Mouse (Mus musculus): Measurements from ENCODE around the gene Ep300.
A peak's percentile ranks its signal among the peaks of the same experiment; 100 is the strongest.

Ep300 gene

DNA sequence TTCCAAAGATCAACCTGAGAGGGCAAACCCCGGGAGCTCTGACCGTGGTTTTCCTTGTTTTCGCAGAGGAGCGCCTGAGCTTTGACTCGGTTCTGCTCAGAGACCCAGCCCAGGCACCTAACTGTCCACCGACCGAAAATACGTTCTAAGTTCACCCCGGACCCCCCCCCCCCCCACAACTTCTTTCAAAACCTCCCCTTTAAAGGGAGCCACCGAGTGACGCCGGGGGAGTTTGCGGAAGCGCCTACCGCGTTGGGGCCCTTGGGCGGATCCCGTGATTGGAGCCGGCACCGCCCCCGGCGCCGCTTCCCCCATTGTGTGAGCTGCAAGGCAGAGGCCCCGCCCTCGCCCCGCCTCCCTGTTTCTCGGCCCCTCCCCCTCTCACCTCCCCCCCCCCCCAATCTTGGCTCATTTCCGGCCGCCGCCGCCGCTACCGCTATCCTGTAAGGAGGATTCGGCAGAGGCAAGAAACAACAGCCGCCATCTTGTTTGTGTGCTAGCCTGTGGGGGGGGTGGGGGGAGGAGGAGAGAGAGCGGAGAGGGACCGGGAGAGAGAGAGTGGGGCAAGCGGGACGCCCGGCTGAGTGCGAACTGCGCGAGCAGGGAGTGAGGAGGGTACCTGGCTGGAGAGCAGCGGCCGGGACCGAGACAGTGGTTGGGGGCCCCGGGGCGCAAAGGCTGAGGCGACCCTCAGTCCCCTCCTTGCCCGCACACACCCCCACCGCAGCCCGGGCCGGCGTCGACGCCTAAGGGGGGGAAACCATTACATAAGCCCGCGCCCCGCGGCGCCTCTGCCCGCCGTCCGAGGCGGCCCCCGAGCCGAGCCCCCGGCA, at the start of gene Ep300:
TSS of gene Ep300 (plus strand) at position 439 of the 833 bp plus-strand sequence.
- DNase-seq (ENCODE audit: low spot score), result peak; percentile 90

DNA sequence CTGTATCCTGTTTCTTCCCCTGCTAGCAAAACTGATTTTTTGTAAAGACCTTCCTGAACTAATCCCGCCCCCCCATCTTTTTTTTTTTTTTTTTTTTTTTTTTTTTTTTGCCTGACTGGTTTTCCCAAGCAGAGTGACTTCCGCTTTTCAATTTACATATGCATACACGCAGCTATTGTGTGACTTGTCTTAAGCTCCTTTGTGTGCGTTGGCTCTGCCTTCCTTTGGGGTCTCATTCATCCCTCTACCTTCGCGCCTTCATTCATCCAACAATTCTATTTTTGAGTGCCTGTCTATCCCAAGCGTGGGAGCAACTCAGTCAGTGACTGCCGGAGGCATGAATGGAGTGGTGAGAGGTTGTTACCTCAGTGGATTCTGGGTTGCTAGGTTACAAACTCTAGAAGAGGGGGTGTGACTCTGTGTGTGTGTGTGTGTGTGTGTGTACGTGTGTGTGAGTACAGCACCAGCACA, 49.2 kb upstream of the Ep300 start:
- DNase-seq (ENCODE audit: low spot score), result no peak

DNA sequence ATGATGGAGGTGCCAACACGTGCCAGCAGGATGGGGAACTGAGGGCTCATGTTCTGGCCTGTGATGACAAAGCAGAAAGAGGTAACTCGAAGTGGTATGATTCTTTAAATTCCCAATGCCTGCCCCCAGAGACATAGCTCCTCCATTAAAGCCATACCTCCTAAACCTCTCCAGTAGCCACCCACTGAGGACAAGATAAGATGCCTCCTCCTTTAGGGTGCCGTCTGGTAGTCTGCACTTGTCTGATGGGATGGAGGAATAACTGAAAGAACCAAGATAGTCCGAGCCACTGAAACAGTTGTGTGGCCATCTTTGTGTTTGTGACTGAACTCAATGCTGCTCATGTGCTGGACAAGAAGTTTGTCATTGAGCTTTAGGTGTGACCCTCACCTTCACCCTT, 47.0 kb upstream of the Ep300 start:
- DNase-seq (ENCODE audit: low spot score), result no peak

DNA sequence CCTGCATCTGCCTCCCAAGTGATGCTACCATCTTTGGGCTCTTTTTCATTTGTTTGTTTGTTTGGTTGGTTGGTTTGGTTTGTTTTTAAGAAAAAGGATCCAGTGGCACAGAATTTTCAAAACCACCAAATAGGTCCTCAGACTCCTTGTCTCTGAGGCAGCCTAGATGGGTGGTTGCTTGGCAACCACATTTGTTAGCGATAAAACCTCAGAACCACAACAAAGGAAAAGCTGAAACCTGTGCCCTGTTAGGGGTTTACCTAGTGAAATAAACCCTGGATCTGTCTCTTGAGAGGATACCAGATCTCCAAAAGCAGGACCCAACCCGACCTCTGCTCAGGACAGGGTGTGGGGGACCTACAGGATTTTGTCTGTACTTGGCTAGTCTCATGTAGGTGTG, 45.6 kb upstream of the Ep300 start:
- DNase-seq (ENCODE audit: low spot score), result no peak

DNA sequence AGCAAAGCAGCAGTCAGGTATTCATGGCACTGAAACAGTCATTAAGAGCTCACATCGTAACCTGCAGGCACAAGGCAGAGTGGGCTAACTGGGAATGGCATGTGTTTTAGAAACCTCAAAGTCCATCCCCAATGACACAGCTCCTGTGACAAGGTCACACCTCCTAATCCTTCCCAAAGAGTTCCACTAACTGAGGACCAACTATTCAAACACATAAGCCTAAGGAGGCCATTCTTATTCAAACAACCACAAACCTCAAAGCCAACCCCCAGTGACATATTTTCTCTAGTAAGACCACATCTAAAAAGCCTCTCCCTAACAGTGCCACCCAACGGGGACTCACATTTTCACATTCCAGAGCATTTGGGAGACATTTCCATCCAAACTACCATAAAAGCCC, 40.2 kb upstream of the Ep300 start:
- DNase-seq (ENCODE audit: low spot score), result no peak

DNA sequence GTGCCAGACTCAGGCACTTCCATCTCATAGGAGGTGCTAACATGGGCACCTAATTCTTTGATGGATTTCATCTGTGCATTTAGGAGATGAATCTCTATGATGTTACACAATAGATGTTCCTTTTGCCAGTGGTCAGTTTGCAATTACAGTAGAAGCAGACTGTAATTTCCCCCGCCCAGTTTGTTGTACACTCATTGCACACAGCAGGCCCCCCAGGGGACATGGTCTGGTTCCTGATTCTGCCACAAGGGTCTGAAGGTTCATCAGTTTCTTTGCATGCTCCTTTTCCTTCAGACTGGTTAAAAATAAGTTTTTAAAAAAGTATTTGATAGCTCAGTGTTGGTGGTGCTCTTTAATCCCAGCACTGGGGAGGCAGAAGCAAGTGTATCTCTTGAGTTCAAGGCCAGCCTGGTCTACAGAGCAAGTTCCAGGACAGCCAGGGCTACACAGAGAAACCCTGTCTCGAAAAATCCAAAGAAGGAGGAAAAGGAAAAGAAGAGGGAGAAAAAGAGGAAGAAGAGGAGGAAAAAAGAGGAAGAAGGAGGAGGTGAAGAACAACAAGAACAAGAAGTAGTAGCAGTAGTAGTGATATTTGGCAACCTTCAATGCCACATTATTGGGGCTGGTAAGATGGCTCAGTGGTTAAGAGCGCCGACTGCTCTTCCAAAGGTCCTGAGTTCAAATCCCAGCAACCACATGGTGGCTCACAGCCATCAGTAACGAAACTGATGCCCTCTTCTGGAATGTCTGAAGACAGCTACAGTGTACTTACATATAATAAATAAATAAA, 39.6 kb upstream of the Ep300 start:
- DNase-seq (ENCODE audit: low spot score), result no peak

DNA sequence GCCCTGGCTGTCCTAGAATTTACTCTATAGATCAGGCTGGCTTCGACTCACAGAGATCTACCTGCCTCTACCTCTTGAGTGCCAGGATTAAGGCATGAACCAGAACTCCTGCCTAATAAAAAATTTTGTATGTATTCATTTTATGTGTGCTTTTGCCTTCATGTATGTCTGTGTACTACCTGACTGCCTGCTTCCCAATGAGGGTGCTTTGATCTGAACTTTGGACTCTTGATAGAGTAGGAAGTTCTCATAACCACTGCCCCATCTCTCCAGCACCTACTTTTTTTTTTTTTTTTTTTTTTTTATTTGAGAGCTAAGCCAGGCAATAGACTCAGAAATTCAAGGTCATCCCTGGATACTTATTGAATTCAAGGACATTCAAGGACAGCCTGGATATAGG, 31.7 kb upstream of the Ep300 start:
- DNase-seq (ENCODE audit: low spot score), result no peak

DNA sequence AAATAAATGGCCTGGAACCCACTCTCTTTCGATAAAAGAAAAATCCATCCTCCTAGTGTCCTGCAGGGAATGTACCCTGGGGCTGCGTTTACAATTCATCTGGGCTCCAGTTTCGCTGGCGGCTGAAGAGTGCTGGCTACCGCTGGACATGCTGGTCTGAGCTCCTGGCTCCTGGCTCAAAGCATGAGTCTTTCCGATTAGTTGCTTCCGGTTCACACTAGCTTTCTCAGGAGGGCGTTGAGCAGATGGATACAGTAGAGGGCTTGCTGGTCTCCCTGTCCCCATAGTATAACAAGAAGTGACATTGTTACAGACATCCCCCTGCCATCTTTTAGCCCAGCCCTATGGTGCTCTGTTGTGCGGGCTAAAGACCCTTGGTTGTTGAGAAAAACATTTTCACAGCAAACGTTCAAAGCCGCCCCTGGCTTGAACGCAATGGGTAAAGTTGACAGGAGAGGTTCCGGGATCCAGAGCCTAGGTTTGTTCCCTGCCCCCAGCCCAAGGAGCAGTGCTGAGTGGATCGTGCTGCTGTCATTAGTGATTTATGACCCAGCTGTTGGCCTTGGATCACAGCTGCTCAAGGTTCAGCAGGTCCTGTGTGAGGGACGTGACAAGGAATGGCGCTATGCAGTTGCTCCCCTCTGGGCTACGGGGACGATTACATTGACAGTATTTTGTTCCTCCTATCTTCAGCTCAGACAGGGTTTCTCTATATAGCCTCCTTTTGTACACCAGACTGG, 30.4 kb upstream of the Ep300 start:
- peak; percentile 6 for DNase-seq (ENCODE audit: low spot score)

DNA sequence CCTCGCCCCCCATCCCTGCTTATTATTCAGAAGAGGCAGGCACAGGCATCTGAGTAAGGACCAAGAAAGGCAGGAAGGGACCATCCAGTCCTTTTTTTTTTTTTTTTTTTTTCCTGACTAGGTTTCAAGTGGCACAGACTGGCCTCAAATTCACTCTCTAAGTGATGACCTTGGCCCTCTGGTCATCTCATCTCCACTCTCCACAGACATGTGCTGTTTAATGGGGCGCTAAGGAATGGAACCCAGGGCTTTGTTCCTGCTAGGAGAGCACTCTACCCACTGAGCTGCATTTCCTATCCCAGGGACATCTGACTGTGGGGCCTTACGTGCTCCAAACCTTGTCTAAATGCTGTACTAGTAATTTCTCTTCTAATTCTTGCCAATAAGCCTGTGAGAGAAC, 29.2 kb upstream of the Ep300 start:
- DNase-seq (ENCODE audit: low spot score), result no peak

DNA sequence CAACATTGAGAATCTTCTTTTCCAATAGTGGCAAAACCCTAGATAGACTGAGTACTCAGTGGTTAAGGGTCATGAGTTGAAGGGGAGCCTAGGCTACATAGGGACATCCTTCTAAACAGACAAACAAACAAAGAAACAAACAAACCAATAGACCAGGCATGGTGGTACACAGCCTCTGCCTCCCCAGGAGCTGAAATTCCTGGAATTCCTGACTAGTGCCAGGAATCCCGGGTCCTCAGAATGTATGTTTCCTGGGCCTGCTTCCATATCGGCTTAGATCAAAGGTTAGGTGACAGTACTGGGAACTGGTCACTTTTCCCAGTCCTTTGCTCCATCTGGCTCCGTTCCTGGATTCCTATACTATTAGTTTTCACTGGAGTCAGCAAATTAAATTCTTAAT, 23.6 kb upstream of the Ep300 start:
- DNase-seq (ENCODE audit: low spot score), result no peak

DNA sequence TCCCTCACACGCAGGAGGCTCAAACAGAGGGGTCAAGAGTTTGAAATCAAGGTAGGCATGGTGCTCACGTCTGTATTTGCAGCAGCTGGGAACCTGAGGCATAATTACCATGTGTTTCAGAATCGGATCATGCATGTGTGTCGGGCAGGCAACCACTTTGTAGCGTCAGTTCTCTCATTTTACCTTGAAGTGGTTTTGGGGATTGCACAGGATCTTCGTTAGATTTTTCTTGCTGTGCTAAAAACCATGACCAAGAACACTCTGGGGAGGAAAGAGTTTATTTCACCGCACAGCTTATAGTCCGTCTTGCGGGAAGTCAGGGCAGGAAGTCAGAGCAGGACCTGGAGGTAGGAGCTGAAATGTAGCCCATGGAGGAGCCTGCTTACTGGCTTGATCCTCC, 23.2 kb upstream of the Ep300 start:
- DNase-seq (ENCODE audit: low spot score), result no peak

DNA sequence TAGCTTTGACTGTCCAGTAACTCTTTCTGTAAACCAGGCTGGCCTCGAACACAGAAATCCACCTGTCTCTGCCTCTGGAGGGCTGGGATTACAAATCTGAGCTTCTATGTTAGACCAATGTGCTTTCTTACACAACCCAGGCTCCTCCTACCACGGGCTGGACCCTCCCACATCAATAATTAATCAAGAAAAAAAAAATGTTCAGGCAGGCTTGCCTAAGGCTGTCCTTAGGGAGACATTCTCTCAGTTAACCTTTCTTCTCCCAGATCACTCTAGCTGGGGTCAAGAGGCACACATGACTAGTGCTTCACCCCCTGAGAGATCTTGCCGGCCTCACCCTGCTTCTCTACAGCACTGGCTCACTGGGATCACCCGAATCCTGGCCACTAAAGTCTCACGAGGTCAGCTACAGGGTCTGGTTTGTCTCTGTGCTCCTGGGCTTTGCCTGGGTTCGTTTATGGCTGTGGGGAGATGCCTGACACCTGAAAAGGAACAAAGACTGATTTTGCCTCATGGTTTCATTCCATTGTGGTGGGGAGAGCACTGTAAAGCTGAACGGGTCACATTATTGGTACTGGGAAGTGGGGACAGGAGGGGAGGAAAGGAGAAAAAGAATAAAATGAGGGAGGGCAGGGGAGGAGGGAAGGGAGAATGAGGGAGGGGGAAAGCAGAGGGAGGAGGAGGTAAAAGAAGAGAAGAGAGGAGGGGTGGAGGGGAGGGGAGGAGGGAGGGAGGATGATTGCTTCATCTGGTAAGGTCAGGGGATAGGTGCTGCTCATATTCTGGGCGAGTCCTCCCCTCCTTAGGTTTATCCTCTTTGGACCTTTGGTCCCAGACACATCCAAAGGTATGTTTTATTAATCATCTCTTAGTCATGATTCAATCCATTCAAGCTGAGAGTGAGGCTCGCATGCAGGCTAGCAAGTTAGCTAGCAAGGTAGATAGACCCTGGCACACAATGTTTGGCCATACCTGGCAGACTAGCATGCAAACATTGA, 22.4 kb upstream of the Ep300 start:
- no peak for DNase-seq (ENCODE audit: low spot score)

DNA sequence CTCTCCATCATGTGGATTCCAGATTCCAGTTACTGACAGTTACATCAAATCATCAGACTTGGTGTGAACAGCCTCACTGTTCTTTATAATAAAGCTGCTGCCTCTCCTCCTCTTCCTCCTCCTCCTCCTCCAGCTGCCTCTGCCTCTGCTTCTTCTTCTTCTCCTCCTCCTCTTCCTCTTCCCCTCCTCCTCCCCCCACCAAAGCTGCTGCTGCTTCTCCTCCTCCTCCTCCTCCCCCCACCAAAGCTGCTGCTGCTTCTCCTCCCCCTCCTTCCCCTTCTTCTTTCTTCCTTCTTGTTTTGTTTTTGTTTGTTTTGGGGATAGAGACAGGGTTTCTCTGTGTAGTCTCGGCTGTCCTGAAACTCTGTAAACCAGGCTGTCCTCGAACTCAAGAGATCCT, 17.1 kb upstream of the Ep300 start:
- DNase-seq (ENCODE audit: low spot score), result no peak

DNA sequence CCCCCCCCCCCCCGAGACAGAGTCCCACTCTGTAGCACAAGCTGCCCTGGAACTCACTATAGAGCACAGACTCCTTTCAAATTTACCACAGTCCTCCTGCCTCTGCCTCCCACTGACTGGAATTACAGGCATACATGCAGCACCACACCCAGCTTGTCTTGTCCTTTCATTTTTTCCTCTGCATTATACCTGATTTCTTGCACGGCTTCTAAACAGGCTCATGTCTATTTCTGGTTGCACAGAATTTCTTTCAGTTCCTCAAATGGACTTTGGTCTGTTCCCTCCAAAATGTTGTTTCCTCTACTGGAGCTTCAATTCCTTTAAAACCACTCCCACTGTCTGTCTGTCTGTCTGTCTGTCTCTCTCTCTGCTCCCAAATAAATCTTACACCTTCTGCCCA, 16.6 kb upstream of the Ep300 start:
- DNase-seq (ENCODE audit: low spot score), result no peak

DNA sequence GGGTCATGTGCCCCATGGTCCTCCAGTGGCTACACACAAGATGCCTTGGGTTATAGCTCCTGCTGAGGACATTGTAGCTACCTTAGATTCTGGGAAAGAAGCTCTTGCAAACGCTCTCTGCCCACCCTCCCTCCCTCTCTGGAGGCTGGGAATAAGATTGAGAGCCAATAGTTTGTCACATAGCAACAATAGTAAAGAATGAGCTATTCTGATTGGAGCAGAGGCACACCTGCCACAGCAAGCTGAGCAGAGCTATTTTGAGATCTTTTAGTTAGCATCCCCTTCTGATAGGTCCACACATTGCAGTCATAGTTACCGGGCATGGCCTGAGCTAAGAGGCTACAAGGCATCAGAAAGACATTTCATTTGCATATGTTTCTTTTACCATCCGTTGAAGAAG, 8.2 kb upstream of the Ep300 start:
- no peak for DNase-seq (ENCODE audit: low spot score)

DNA sequence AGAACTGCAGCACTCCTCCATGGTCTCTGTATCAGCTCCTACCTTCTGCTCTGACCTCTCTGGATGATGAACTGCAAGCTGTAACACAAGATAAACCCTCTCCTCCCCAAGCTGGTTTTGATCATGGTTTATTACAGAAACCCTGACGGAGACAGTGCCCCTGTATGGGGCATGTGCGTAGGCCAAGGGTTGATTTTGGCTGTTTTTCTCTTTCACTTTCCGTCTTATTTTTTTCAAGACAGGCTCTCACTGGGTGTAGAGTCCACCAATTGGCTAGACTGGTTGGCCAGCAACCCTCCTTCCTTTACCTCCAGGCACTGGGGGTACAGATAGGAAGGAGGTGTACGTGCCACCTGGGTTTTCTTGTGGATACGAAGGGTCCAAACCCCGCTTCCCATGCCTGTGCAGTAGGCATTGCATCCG, 7.4 kb upstream of the Ep300 start:
- no peak for DNase-seq (ENCODE audit: low spot score)

DNA sequence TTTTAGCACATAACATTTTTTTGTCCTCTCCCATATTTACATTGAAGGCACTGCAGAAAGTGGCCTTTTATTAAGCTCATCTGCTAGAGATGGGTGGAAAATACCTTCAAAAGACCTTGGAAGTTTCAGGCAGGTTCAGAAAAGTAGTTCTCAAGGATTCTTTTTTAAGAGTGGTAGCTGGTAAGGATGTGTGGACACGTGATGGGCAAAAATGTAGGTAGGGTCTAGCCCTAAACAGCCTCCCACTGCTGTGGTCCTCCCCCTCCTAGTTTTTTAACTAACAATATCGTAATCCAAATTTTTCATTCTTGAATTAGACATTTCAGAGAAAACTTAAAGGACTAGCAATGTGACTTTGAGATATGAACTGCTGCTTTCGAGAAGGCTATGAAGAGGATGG, 685 bp upstream of the Ep300 start:
- no peak for DNase-seq (ENCODE audit: low spot score)

DNA sequence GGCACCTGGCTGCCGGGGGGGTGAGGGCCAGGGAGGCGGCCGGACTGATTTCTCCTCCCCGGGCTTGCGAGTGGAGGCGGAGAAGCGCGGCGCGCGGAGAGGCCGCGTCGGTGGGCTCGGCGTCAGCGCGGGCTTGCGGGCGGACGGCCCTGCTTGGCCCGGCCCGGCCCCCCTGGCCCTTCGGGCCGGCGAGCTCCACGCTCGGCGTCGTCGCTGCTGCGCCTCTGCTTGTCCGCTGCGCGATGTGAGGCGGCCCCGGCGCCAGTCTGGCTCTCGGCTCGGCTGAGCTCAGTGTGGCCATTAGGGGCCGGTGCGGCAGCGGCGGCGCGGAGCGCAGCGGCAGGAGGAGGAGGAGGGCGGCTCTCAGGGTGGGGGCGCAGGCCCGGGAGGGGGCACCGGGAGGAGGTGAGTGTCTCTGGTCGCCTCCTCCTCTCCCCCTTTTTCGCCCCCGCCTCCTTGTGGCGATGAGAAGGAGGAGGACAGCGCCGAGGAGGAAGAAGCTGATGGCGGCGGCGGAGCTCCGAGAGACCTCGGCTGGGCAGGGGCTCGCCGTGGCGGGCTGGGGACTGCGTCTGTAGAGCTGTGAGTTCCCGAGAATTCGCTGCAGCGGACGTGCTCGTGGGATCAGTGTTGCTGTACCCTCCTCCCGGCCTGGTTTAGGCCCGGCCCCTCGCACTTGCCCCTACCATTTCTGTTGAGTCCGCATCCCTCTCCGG, 753 bp downstream of the Ep300 start:
- DNase-seq (ENCODE audit: low spot score), result peak; percentile 76

DNA sequence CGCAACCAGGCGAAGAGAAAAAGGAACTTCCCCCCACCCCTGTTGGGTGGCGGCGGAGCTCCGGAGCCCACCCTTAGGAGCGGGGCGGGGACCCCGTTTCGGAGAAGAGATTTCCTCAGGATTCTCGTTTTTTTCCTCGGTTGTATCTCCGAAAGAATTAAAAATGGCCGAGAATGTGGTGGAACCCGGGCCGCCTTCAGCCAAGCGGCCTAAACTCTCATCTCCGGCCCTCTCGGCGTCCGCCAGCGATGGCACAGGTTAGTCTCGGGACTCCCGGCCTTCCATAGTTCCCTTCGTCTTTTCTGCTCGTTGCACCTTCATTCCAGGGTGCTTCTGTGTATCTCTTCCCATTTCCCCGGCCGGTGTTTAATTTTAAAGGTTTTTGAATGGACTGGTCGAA, 1.3 kb downstream of the Ep300 start:
- DNase-seq (ENCODE audit: low spot score), result no peak

DNA sequence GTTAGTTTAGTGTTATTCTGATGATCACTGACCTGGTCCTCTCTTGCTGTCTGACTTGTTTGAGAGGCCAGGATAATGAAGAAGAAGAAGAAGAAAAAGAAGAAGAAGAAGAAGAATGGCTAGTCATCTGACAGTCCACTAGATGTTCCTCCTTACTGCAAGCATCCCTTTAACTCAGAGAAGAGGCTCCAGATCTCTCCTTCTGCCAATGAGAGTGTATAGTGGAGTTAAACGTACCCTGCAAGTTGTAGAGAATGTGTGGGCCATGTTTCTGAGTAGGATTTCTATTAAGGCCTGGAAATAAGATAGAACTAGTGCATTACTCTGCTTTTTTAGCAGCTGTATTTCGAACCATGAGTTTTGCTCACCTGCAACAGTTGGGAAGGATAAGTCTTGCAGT, 2.5 kb downstream of the Ep300 start:
- no peak for DNase-seq (ENCODE audit: low spot score)
